Mouse (Mus musculus) T-cell, adult 66 days (primary cell): ENCODE measurements around the gene Cs. TPM values are rescaled to one million over a fixed set of nuclear protein-coding genes. Genes with fewer than 3 reads are reported as not detected.

ENCODE experiments used
- total RNA-seq, 2 experiments: library from RNA; stranded (reverse); gene quantifications; 3 replicates in 1 of 2; 4 replicates in 1 of 2; pipeline ENCODE4 v1.2.4; 2023

Gene Cs
- 10 to 100 TPM; 90.5 to 96.7 TPM for total RNA-seq

GRCm38 (mm10) chr10:128337306-128338181 lies at the start of gene Cs:
Gene Cs, plus strand, starts transcription at chr10:128337734.

GRCm38 (mm10) chr10:128298702-128299171 lies 38.8 kb upstream of the Cs start, which contains the start of gene Il23a:
Gene Il23a, minus strand, starts transcription at chr10:128298752.

DNA sequence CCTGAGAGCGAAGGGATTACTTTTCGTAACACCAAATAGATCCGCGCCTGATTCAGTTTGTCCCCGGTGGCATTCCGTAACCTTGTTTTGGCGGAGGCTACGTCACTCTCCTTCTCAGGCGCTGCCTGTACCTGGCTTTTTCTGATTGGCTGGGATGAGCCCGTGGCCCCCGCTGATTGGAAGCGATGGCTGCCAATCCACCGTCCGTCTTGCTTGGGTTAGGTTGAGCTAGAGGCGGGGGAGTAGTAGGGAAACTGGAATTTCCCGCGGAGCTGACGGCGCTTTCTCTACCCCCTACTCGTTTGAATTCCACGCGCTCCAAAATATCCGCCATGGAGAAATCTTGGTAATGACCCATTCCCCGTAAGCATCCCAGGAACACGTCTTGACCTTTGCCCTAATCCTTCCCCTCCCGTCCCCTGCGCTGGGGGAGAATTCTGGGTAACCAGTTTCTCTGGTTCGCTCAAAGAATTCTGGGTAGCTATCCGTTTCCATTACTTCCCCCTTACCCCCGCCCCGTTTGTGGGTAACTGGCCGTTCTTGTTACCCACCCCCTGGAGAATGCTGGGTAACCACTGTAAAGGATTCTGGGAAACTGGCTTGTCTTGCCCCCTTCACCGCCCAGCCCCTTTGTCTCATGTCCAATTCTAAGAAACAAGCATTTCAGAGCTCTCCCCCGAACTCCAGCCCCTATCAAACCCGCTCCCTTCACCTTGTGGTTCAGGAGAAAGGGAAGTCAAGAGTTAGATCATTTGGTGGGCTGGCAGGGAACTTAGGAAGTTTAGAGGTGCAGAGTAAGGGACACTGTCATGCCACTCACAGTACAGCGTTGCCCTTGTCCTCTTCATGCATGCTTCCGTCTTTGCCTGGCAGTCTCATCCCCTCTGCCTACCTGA lies 34.2 kb upstream of the Cs start, which contains the start of gene Pan2:
Gene Pan2, plus strand, starts transcription at position 210 of the 896 bp plus-strand sequence.

GRCm38 (mm10) chr10:128322141-128323108 lies 15.1 kb upstream of the Cs start, which contains the start of gene Cnpy2:
Gene Cnpy2, plus strand, starts transcription at chr10:128322459.

GRCm38 (mm10) chr10:128368402-128369217 lies 31.1 kb downstream of the Cs start, which contains the start of gene Coq10a:
Gene Coq10a, minus strand, starts transcription at chr10:128368997.

GRCm38 (mm10) chr10:128376455-128377211 lies 39.1 kb downstream of the Cs start, which contains the start of gene Ankrd52:
Gene Ankrd52, plus strand, starts transcription at chr10:128377115.

GRCm38 (mm10) chr10:128401056-128401455 lies 63.5 kb downstream of the Cs start, which contains the start of gene Slc39a5:
Gene Slc39a5, minus strand, starts transcription at chr10:128401229.

GRCm38 (mm10) chr10:128411211-128412054 lies 73.9 kb downstream of the Cs start, which contains the start of the genes Nabp2 and Rnf41:
Gene Nabp2, minus strand, starts transcription at chr10:128411492.
Gene Rnf41, plus strand, starts transcription at chr10:128411657.

Other genes with a start within 250 kb of the Cs start
- gene Baz2a, start 246.2 kb upstream of the Cs start, total RNA-seq, result 100 to 1,000 TPM; 118 to 120 TPM
- 10 to 100 TPM; 46.4 to 46.7 TPM for gene Rbms2, start 157.4 kb upstream of the Cs start, total RNA-seq
- under 1 TPM; 0.26 to 0.98 TPM for gene Gls2, start 143.3 kb upstream of the Cs start, total RNA-seq
- gene Spryd4, start 125.9 kb upstream of the Cs start, total RNA-seq, result 10 to 100 TPM; 15.4 to 20.8 TPM
- not detected for gene Mip, start 111.9 kb upstream of the Cs start, total RNA-seq
- gene Timeless, start 105.7 kb upstream of the Cs start, total RNA-seq, result 10 to 100 TPM; 35.2 to 44.7 TPM
- not detected for gene Apon, start 83.6 kb upstream of the Cs start, total RNA-seq
- not detected for gene Apof, start 69.1 kb upstream of the Cs start, total RNA-seq
- gene Stat2, start 67.2 kb upstream of the Cs start, total RNA-seq, result 10 to 100 TPM; 64.1 to 66.5 TPM
- not detected for gene Il23a, start 39.0 kb upstream of the Cs start, total RNA-seq
- 10 to 100 TPM; 41.8 to 43.8 TPM for gene Pan2, start 34.4 kb upstream of the Cs start, total RNA-seq
- 10 to 100 TPM; 24.5 to 37.2 TPM for gene Cnpy2, start 15.3 kb upstream of the Cs start, total RNA-seq
- 10 to 100 TPM; 20.9 to 30.1 TPM for gene Coq10a, start 31.3 kb downstream of the Cs start, total RNA-seq
- gene Ankrd52, start 39.4 kb downstream of the Cs start, total RNA-seq, result 10 to 100 TPM; 56.8 to 58.4 TPM
- not detected for gene Slc39a5, start 63.5 kb downstream of the Cs start, total RNA-seq
- 10 to 100 TPM; 45.8 to 50.9 TPM for gene Nabp2, start 73.8 kb downstream of the Cs start, total RNA-seq
- 10 to 100 TPM; 29.6 to 33.1 TPM for gene Rnf41, start 73.9 kb downstream of the Cs start, total RNA-seq
- 100 to 1,000 TPM; 140 to 150 TPM for gene Smarcc2, start 121.5 kb downstream of the Cs start, total RNA-seq
- gene Myl6, start 156.4 kb downstream of the Cs start, total RNA-seq, result 100 to 1,000 TPM; 743 to 795 TPM
- under 1 TPM in 1 of 2 experiments, not detected in 1; 0.55 TPM for gene Myl6b, start 161.0 kb downstream of the Cs start, total RNA-seq
- 100 to 1,000 TPM; 294 to 296 TPM for gene Esyt1, start 188.1 kb downstream of the Cs start, total RNA-seq
- 10 to 100 TPM; 30.2 to 32.5 TPM for gene Zc3h10, start 210.0 kb downstream of the Cs start, total RNA-seq
- 1,000 to 10,000 TPM; 4,550 to 4,559 TPM for gene Rpl41, start 211.6 kb downstream of the Cs start, total RNA-seq
- gene Pa2g4, start 228.3 kb downstream of the Cs start, total RNA-seq, result 10 to 100 TPM; 77.4 to 82.8 TPM